Mouse (Mus musculus): Measurements from ENCODE around the gene Cmss1. TPM values are rescaled to one million over a fixed set of nuclear protein-coding genes. Genes with fewer than 3 reads are reported as not detected.

Cmss1 gene
- polyA plus RNA-seq, 1 experiment: 2.8 TPM

- Histone ChIP-seq H3K4me1 (ENCODE audit: control insufficient read depth) (no peaks in the 10 kb centered on the region), H3K36me3 (ENCODE audit: control insufficient read depth) (no peaks in the 10 kb centered on the region), H3K9me3 (ENCODE audit: control insufficient read depth, low read length) (no peaks in the 10 kb centered on the region), H3K27me3 (ENCODE audit: control insufficient read depth) (no peaks in the 10 kb centered on the region), H3K4me3 (replicated peaks) (no peak overlapping the region)
- TF ChIP-seq GATA1 (IDR thresholded peaks at IDR 0.05; ENCODE audit: low read length) (no peak), TAL1 (IDR thresholded peaks at IDR 0.05; ENCODE audit: low read length) (no peak)
These were observed 41.9 kb downstream of the Cmss1 start for GRCm38 (mm10) chr16:57564807-57565206.

DNA sequence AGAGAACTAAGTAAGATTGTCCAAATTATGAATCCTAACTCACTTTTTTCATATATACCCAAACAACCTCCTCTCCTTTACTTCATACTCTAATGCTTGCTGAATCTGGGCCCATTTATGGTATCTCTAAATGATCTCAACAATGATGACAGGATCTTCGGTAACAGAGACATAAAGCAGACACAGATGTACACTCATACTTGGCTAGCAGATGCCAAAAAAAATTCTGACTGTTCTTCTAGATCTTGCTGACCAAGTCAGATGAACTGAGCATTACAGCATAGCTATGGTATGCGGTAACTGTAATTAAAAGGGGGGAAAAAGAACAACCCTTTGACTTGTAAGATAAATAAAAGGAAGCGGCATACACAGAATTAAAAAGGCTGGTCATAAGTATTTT lies 43.2 kb downstream of the Cmss1 start:
- Histone ChIP-seq H3K9me3 (ENCODE audit: control insufficient read depth, low read length) (no peaks in the 10 kb centered on the region), H3K4me1 (ENCODE audit: control insufficient read depth) (no peaks in the 10 kb centered on the region), H3K27me3 (ENCODE audit: control insufficient read depth) (no peaks in the 10 kb centered on the region), H3K36me3 (ENCODE audit: control insufficient read depth) (no peaks in the 10 kb centered on the region), H3K4me3 (replicated peaks) (no peak overlapping the region)
- no peak for TF ChIP-seq GATA1 (IDR thresholded peaks at IDR 0.05; ENCODE audit: low read length)
- TF ChIP-seq TAL1 (IDR thresholded peaks at IDR 0.05; ENCODE audit: low read length): no peak

GRCm38 (mm10) chr16:57560185-57560584 lies 46.5 kb downstream of the Cmss1 start:
- Histone ChIP-seq H3K9me3 (ENCODE audit: control insufficient read depth, low read length) (no peaks in the 10 kb centered on the region), H3K4me3 (replicated peaks) (no peak overlapping the region), H3K36me3 (ENCODE audit: control insufficient read depth) (no peaks in the 10 kb centered on the region), H3K4me1 (ENCODE audit: control insufficient read depth) (no peaks in the 10 kb centered on the region), H3K27me3 (ENCODE audit: control insufficient read depth) (no peaks in the 10 kb centered on the region)
- TF ChIP-seq TAL1 (IDR thresholded peaks at IDR 0.05; ENCODE audit: low read length): no peak
- TF ChIP-seq GATA1 (IDR thresholded peaks at IDR 0.05; ENCODE audit: low read length): no peak

- Histone ChIP-seq H3K4me3 (replicated peaks) (no peak overlapping the region), H3K9me3 (ENCODE audit: control insufficient read depth, low read length) (no peaks in the 10 kb centered on the region), H3K4me1 (ENCODE audit: control insufficient read depth) (no peaks in the 10 kb centered on the region), H3K36me3 (ENCODE audit: control insufficient read depth) (no peaks in the 10 kb centered on the region), H3K27me3 (ENCODE audit: control insufficient read depth) (no peaks in the 10 kb centered on the region)
- TF ChIP-seq TAL1 (IDR thresholded peaks at IDR 0.05; ENCODE audit: low read length) (no peak), GATA1 (IDR thresholded peaks at IDR 0.05; ENCODE audit: low read length) (no peak)
These were observed 48.4 kb downstream of the Cmss1 start for GRCm38 (mm10) chr16:57558258-57558657.

GRCm38 (mm10) chr16:57556244-57556643 lies 50.4 kb downstream of the Cmss1 start:
- Histone ChIP-seq H3K36me3 (ENCODE audit: control insufficient read depth) (no peaks in the 10 kb centered on the region), H3K4me1 (ENCODE audit: control insufficient read depth) (no peaks in the 10 kb centered on the region), H3K27me3 (ENCODE audit: control insufficient read depth) (no peaks in the 10 kb centered on the region), H3K9me3 (ENCODE audit: control insufficient read depth, low read length) (no peaks in the 10 kb centered on the region), H3K4me3 (replicated peaks) (no peak overlapping the region)
- no peak for TF ChIP-seq TAL1 (IDR thresholded peaks at IDR 0.05; ENCODE audit: low read length)
- no peak for TF ChIP-seq GATA1 (IDR thresholded peaks at IDR 0.05; ENCODE audit: low read length)

- Histone ChIP-seq H3K36me3 (ENCODE audit: control insufficient read depth) (no peaks in the 10 kb centered on the region), H3K4me3 (replicated peaks) (no peak overlapping the region), H3K9me3 (ENCODE audit: control insufficient read depth, low read length) (no peaks in the 10 kb centered on the region), H3K4me1 (ENCODE audit: control insufficient read depth) (no peaks in the 10 kb centered on the region), H3K27me3 (ENCODE audit: control insufficient read depth) (peaks cover 3% of the 10 kb centered on the region)
- TF ChIP-seq TAL1 (IDR thresholded peaks at IDR 0.05; ENCODE audit: low read length): no peak
- TF ChIP-seq GATA1 (IDR thresholded peaks at IDR 0.05; ENCODE audit: low read length): no peak
These were observed 51.0 kb downstream of the Cmss1 start for GRCm38 (mm10) chr16:57555667-57556066.

- Histone ChIP-seq H3K27me3 (ENCODE audit: control insufficient read depth) (peaks cover 10% of the 10 kb centered on the region), H3K4me1 (ENCODE audit: control insufficient read depth) (no peaks in the 10 kb centered on the region), H3K4me3 (replicated peaks) (no peak overlapping the region), H3K9me3 (ENCODE audit: control insufficient read depth, low read length) (no peaks in the 10 kb centered on the region), H3K36me3 (ENCODE audit: control insufficient read depth) (no peaks in the 10 kb centered on the region)
- TF ChIP-seq TAL1 (IDR thresholded peaks at IDR 0.05; ENCODE audit: low read length): no peak
- TF ChIP-seq GATA1 (IDR thresholded peaks at IDR 0.05; ENCODE audit: low read length): no peak
These were observed 51.7 kb downstream of the Cmss1 start for GRCm38 (mm10) chr16:57554886-57555400.

DNA sequence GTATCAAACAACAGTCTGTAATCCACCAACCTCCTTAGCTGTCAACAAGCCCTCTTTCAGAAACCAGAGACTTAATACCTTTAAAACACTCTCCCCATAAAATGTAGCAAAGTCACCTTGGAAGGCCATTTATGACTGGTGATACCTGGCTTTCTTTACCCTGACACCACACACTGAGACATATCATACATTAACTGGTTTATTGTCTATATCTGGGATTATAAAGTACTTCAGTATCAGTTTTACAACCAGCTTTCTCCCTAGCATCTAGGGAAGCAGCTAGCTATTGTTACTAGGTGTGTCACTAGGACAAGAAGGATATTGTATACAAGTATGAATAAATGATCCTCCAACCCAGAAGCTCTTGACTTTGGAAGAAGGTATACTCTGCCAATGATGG lies 53.4 kb downstream of the Cmss1 start:
- peaks cover 27% of the 10 kb centered on the region for H3K27me3 ChIP-seq (ENCODE audit: control insufficient read depth)
- H3K4me1 ChIP-seq (ENCODE audit: control insufficient read depth): peaks cover 3% of the 10 kb centered on the region
- H3K4me3 ChIP-seq (replicated peaks): no peak overlapping the region
- TF ChIP-seq GATA1 (IDR thresholded peaks at IDR 0.05; ENCODE audit: low read length): no peak
- no peak for TF ChIP-seq TAL1 (IDR thresholded peaks at IDR 0.05; ENCODE audit: low read length)
- H3K36me3 ChIP-seq (ENCODE audit: control insufficient read depth): no peaks in the 10 kb centered on the region
- no peaks in the 10 kb centered on the region for H3K9me3 ChIP-seq (ENCODE audit: control insufficient read depth, low read length)

GRCm38 (mm10) chr16:57552709-57553108 lies 54.0 kb downstream of the Cmss1 start:
- TF ChIP-seq TAL1 (IDR thresholded peaks at IDR 0.05; ENCODE audit: low read length): no peak
- peaks cover 3% of the 10 kb centered on the region for H3K4me1 ChIP-seq (ENCODE audit: control insufficient read depth)
- peaks cover 32% of the 10 kb centered on the region for H3K27me3 ChIP-seq (ENCODE audit: control insufficient read depth)
- H3K9me3 ChIP-seq (ENCODE audit: control insufficient read depth, low read length): no peaks in the 10 kb centered on the region
- no peaks in the 10 kb centered on the region for H3K36me3 ChIP-seq (ENCODE audit: control insufficient read depth)
- H3K4me3 ChIP-seq (replicated peaks): no peak overlapping the region

GRCm38 (mm10) chr16:57551617-57552016 lies 55.0 kb downstream of the Cmss1 start:
- TF ChIP-seq GATA1 (IDR thresholded peaks at IDR 0.05; ENCODE audit: low read length): no peak
- no peak for TF ChIP-seq TAL1 (IDR thresholded peaks at IDR 0.05; ENCODE audit: low read length)
- Histone ChIP-seq H3K36me3 (ENCODE audit: control insufficient read depth) (no peaks in the 10 kb centered on the region), H3K27me3 (ENCODE audit: control insufficient read depth) (peaks cover 38% of the 10 kb centered on the region), H3K9me3 (ENCODE audit: control insufficient read depth, low read length) (no peaks in the 10 kb centered on the region), H3K4me3 (replicated peaks) (no peak overlapping the region), H3K4me1 (ENCODE audit: control insufficient read depth) (peaks cover 3% of the 10 kb centered on the region)
